Mouse (Mus musculus) ES-Bruce4 (cell line): ENCODE data around the gene Chil1. TPM values are rescaled to one million over a fixed set of nuclear protein-coding genes. Genes with fewer than 3 reads are reported as not detected.
A peak's percentile ranks its signal among the peaks of the same experiment; 100 is the strongest.

Source experiments
- H3K27ac ChIP-seq: 2 replicates; pipeline ENCODE4 v1.5.1; 2012; ENCODE audit warnings: low read length, inconsistent platforms; ENCODE audit not compliant: insufficient read depth
- H3K27me3 ChIP-seq: 2 replicates; pipeline ENCODE4 v1.6.1; 2012; ENCODE audit warnings: mild to moderate bottlenecking, low read length, inconsistent platforms; ENCODE audit not compliant: control insufficient read depth, poor library complexity, insufficient read depth, severe bottlenecking
- H3K36me3 ChIP-seq: 2 replicates; pipeline ENCODE4 v1.6.1; 2012; ENCODE audit warnings: inconsistent platforms, mild to moderate bottlenecking, low read length, moderate library complexity; ENCODE audit not compliant: control insufficient read depth, poor library complexity, insufficient read depth, severe bottlenecking
- H3K4me1 ChIP-seq: one replicate; pipeline ENCODE4 v1.8.1; 2011; ENCODE audit warnings: low read length; ENCODE audit not compliant: control insufficient read depth, insufficient read depth
- H3K4me3 ChIP-seq: 2 replicates; pipeline ENCODE4 v1.5.1; 2011; ENCODE audit warnings: low read depth, mild to moderate bottlenecking, low read length
- H3K9ac ChIP-seq: 2 replicates; pipeline ENCODE4 v1.6.1; 2012; ENCODE audit warnings: low read depth, mild to moderate bottlenecking, inconsistent platforms; ENCODE audit not compliant: poor library complexity, severe bottlenecking
- H3K9me3 ChIP-seq: replicated peaks from 2 replicates; pipeline ENCODE4 v1.6.1; 2012; ENCODE audit warnings: mild to moderate bottlenecking, low read length, inconsistent platforms; ENCODE audit not compliant: control insufficient read depth, poor library complexity, insufficient read depth, severe bottlenecking
- CTCF ChIP-seq: IDR thresholded peaks from one replicate; pipeline ENCODE4 v1.8.1; 2011; ENCODE audit warnings: low read depth, low read length
- EP300 ChIP-seq: IDR thresholded peaks from 2 replicates; pipeline ENCODE4 v1.6.1; 2011; ENCODE audit warnings: low read depth, low read length; ENCODE audit not compliant: insufficient read depth
- POLR2A ChIP-seq: IDR thresholded peaks from one replicate; pipeline ENCODE4 v1.8.1; 2011; ENCODE audit warnings: low read length; ENCODE audit not compliant: insufficient read depth
- polyA plus RNA-seq: library from polyadenylated mRNA; stranded (reverse); fragments of >200 nt; gene quantifications from 2 replicates; pipeline ENCODE4 v1.2.4, GENCODE M21; 2011; ENCODE audit warnings: low read depth; ENCODE audit not compliant: missing spikeins, insufficient read depth, insufficient read length

Gene Chil1
- polyA plus RNA-seq, 1 experiment = 1.8 TPM

DNA sequence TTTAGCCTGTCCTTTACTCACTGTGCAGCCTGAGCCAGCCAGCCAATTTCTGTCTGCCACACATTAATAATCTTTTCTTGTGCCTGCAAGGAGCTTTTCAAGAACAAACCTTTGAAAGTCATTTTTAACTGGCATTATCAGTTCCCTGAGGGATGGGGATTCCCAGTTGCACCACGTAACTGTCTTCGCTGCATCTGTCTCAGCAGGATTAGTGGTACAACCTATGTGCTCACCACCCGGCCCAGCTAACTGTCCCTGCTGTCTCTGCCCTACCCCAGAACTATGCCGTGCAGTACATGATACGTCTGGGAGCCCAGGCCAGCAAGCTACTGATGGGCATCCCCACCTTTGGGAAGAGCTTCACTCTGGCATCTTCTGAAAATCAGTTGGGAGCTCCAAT is 6.2 kb downstream of the Chil1 start:
- Histone ChIP-seq H3K9me3 (no peaks in the 10 kb centered on the region), H3K9ac (no peak overlapping the region), H3K4me3 (no peak overlapping the region), H3K4me1 (peaks cover 7% of the 10 kb centered on the region), H3K27me3 (no peaks in the 10 kb centered on the region), H3K27ac (peak overlapping the region; percentile 51), H3K36me3 (no peaks in the 10 kb centered on the region)
- TF ChIP-seq POLR2A = no peak
- no peak for TF ChIP-seq CTCF
- TF ChIP-seq EP300 = no peak

DNA sequence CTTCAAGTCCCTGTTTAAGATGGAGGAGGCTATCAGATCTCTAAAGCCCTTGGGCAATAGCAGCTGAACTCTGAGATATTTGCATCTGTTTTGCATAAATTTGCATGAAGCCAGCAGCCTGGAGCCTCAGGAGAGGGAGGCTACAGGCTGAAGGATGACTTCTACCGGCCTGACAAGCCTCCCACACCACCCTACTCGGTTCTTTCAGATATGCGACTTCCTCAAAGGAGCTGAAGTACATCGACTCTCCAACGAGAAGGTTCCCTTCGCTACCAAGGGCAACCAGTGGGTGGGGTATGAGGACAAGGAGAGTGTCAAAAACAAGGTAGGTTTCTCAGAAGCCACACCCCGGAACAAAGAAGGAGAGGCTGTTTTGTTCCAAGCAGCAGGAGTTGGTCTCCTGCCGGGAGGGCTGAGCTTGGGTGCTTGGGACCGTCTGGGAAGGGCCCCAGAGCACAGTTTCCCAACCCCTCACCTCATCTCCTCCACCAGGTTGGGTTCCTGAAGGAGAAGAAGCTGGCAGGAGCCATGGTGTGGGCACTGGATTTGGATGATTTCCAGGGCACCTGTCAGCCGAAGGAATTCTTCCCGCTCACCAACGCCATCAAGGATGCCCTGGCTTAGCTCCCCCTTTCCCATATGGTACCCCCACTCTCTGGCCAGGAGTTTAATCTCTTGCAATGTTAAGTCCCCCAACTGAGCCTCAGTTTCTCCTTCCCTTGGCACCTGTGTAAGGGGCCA is 7.2 kb downstream of the Chil1 start:
- TF ChIP-seq EP300 (peak; percentile 81), CTCF (no peak), POLR2A (no peak)
- Histone ChIP-seq H3K36me3 (no peaks in the 10 kb centered on the region), H3K9ac (no peak overlapping the region), H3K9me3 (no peaks in the 10 kb centered on the region), H3K27me3 (no peaks in the 10 kb centered on the region), H3K4me3 (no peak overlapping the region), H3K4me1 (peaks cover 15% of the 10 kb centered on the region), H3K27ac (peak overlapping the region; percentile 51)

- H3K9me3 ChIP-seq = no peaks in the 10 kb centered on the region
- H3K36me3 ChIP-seq = no peaks in the 10 kb centered on the region
- H3K4me3 ChIP-seq = no peak overlapping the region
- H3K9ac ChIP-seq = no peak overlapping the region
- no peaks in the 10 kb centered on the region for H3K27me3 ChIP-seq
- TF ChIP-seq CTCF (no peak), EP300 (no peak), POLR2A (no peak)
- no peak overlapping the region for H3K27ac ChIP-seq
- peaks cover 19% of the 10 kb centered on the region for H3K4me1 ChIP-seq
Observed at GRCm38 (mm10) chr1:134191192-134191591, 9.2 kb downstream of the Chil1 start.

DNA sequence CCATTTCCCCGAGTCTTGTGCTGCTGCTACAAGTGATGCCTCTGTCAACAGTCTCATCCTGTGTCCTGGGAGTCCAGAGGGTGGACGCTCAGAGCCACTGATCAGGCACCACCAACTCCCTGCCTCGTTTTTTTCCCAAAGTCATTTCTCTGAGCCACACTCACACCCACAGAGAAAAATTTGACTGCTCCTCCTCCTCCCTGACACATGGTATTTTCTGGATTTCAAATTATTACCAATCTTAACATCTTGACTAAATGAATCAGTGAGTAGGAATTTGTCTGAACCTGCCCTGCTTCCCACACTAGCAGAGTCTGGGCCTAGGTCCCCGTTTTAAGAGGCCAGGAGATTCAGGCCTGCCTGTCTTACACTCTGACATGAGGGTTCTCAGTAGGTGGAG is 10.0 kb downstream of the Chil1 start:
- no peaks in the 10 kb centered on the region for H3K9me3 ChIP-seq
- H3K9ac ChIP-seq = no peak overlapping the region
- no peaks in the 10 kb centered on the region for H3K36me3 ChIP-seq
- TF ChIP-seq EP300 (no peak), POLR2A (no peak), CTCF (no peak)
- H3K4me3 ChIP-seq = no peak overlapping the region
- H3K27me3 ChIP-seq = no peaks in the 10 kb centered on the region
- H3K4me1 ChIP-seq = peaks cover 19% of the 10 kb centered on the region
- H3K27ac ChIP-seq = no peak overlapping the region

- Histone ChIP-seq H3K9ac (no peak within 1 kb of the TSS), H3K27me3 (no peaks in the 10 kb centered on the region), H3K9me3 (no peaks in the 10 kb centered on the region), H3K27ac (no peak within 1 kb of the TSS), H3K36me3 (no peaks in the 10 kb centered on the region), H3K4me3 (no peak within 1 kb of the TSS), H3K4me1 (peaks cover 19% of the 10 kb centered on the region)
- no peak for TF ChIP-seq EP300
- no peak for TF ChIP-seq POLR2A
- TF ChIP-seq CTCF = no peak
Observed at GRCm38 (mm10) chr1:134193126-134193525, 11.2 kb downstream of the Chil1 start, which contains the start of gene Mybph. Mybph (plus strand) TSS chr1:134193448.

- Histone ChIP-seq H3K4me3 (no peak overlapping the region), H3K4me1 (peaks cover 17% of the 10 kb centered on the region)
Observed at GRCm38 (mm10) chr1:134193674-134194197, 11.8 kb downstream of the Chil1 start.

More at GRCm38 (mm10) chr1:134193674-134194197, 11.8 kb downstream of the Chil1 start:
- TF ChIP-seq EP300 = no peak
- no peak for TF ChIP-seq CTCF
- no peak for TF ChIP-seq POLR2A
- Histone ChIP-seq H3K27ac (no peak overlapping the region), H3K9ac (no peak overlapping the region), H3K27me3 (no peaks in the 10 kb centered on the region), H3K9me3 (no peaks in the 10 kb centered on the region), H3K36me3 (no peaks in the 10 kb centered on the region)
